Mouse (Mus musculus): ENCODE data around the gene Cldn14. TPM values are rescaled to one million over a fixed set of nuclear protein-coding genes. Genes with fewer than 3 reads are reported as not detected.

The Cldn14 gene
- polyA plus RNA-seq, 1 experiment from 2014 or later, result 0.61 TPM

GRCm38 (mm10) chr16:93913881-93914576, 94.6 kb downstream of the Cldn14 start:
- H3K4me3 ChIP-seq (ENCODE audit: low read length), result no peak overlapping the region
- no peaks in the 10 kb centered on the region for H3K27me3 ChIP-seq (replicated peaks; ENCODE audit: control insufficient read depth, insufficient read depth, low read length)
- no peak overlapping the region for H3K27ac ChIP-seq (ENCODE audit: low read length)
- H3K36me3 ChIP-seq (ENCODE audit: control insufficient read depth, insufficient read depth, low read length), result no peaks in the 10 kb centered on the region
- H3K9me3 ChIP-seq (ENCODE audit: control insufficient read depth, low read length), result no peaks in the 10 kb centered on the region
- peaks cover 9% of the 10 kb centered on the region; the same call in 1 of the 2 replicates for H3K4me1 ChIP-seq (ENCODE audit: control insufficient read depth, insufficient read depth, low read length)
- no peak overlapping the region for H3K4me2 ChIP-seq (ENCODE audit: low read depth, low read length)
- H3K9ac ChIP-seq (ENCODE audit: low read depth, low read length), result no peak overlapping the region
- WGBS, result 74% methylated on average over 10 of the region's 10 CpGs
- no peak for ATAC-seq

DNA sequence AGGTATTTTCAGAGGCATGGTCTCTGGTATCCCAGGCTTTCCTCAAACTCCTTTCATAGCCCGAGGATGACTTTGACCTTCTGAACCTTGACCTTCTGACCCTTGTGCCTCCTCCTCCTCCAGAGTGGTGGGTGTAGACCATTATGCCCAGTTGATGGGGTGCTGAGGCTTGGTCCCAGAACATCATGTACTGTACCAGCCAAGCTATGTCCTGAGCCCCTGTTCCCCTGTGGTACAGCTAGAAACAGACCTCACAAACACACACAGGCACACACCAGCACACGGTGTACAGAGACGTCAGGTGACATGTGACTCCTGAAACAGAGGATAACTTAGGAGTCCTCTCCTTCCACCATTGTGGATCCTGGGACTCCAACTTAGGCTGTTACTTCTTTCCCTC, 95.8 kb downstream of the Cldn14 start:
- ATAC-seq, result no peak
- no peak overlapping the region for H3K4me3 ChIP-seq (ENCODE audit: low read length)
- H3K36me3 ChIP-seq (ENCODE audit: control insufficient read depth, insufficient read depth, low read length), result no peaks in the 10 kb centered on the region
- no peak overlapping the region for H3K4me2 ChIP-seq (ENCODE audit: low read depth, low read length)
- H3K9me3 ChIP-seq (ENCODE audit: control insufficient read depth, low read length), result no peaks in the 10 kb centered on the region
- H3K9ac ChIP-seq (ENCODE audit: low read depth, low read length), result no peak overlapping the region
- peaks cover 9% of the 10 kb centered on the region; the same call in 1 of the 2 replicates for H3K4me1 ChIP-seq (ENCODE audit: control insufficient read depth, insufficient read depth, low read length)
- H3K27me3 ChIP-seq (replicated peaks; ENCODE audit: control insufficient read depth, insufficient read depth, low read length), result no peaks in the 10 kb centered on the region
- WGBS, result 55% methylated on average over 3 of the region's 3 CpGs
- no peak overlapping the region for H3K27ac ChIP-seq (ENCODE audit: low read length)

- 36% methylated on average over 5 of the region's 5 CpGs for WGBS
- Histone ChIP-seq H3K27ac (ENCODE audit: low read length) (no peak overlapping the region), H3K36me3 (ENCODE audit: control insufficient read depth, insufficient read depth, low read length) (no peaks in the 10 kb centered on the region), H3K9ac (ENCODE audit: low read depth, low read length) (no peak overlapping the region), H3K27me3 (replicated peaks; ENCODE audit: control insufficient read depth, insufficient read depth, low read length) (no peaks in the 10 kb centered on the region), H3K4me3 (ENCODE audit: low read length) (no peak overlapping the region), H3K4me2 (ENCODE audit: low read depth, low read length) (no peak overlapping the region), H3K4me1 (ENCODE audit: control insufficient read depth, insufficient read depth, low read length) (peaks cover 9% of the 10 kb centered on the region; the same call in 1 of the 2 replicates), H3K9me3 (ENCODE audit: control insufficient read depth, low read length) (no peaks in the 10 kb centered on the region)
- ATAC-seq, result 0 out of 2 replicates have a peak, but pooled peaks have one; percentile 27
Measured at GRCm38 (mm10) chr16:93912158-93912557, 96.5 kb downstream of the Cldn14 start.

GRCm38 (mm10) chr16:93910735-93911665, 97.6 kb downstream of the Cldn14 start:
- Histone ChIP-seq H3K9me3 (ENCODE audit: control insufficient read depth, low read length) (no peaks in the 10 kb centered on the region), H3K9ac (ENCODE audit: low read depth, low read length) (no peak overlapping the region), H3K36me3 (ENCODE audit: control insufficient read depth, insufficient read depth, low read length) (no peaks in the 10 kb centered on the region), H3K4me1 (ENCODE audit: control insufficient read depth, insufficient read depth, low read length) (peaks cover 11% of the 10 kb centered on the region; the same call in 1 of the 2 replicates), H3K4me3 (ENCODE audit: low read length) (0 out of 2 replicates have a peak overlapping the region, but pooled peaks have one; percentile 2), H3K27ac (ENCODE audit: low read length) (no peak overlapping the region), H3K27me3 (replicated peaks; ENCODE audit: control insufficient read depth, insufficient read depth, low read length) (no peaks in the 10 kb centered on the region), H3K4me2 (ENCODE audit: low read depth, low read length) (peak overlapping the region; percentile 35)
- peak; percentile 32; the same call in 1 of the 2 replicates for ATAC-seq
- 51% methylated on average over 28 of the region's 28 CpGs for WGBS

DNA sequence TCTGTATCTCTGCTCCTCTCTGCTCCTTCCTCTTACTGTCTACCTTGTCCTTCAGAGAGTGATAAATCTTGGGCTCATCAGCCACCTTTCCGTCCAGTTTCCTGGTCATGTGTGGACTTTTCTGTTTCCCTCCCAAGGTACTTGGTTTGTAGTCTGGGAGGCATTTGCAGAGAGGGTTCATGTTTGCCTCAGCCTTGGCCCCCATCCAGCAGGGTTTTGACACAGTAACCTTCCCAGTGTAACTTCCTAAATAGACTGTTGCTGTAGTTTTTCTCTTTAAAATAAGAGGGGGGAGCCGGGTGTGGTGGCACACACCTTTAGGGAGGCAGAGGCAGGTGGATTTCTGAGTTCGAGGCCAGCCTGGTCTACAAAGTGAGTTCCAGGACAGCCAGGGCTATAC, 98.7 kb downstream of the Cldn14 start:
- no peaks in the 10 kb centered on the region for H3K9me3 ChIP-seq (ENCODE audit: control insufficient read depth, low read length)
- 0 out of 2 replicates have a peak, but pooled peaks cover 3% of the 10 kb centered on the region for H3K36me3 ChIP-seq (ENCODE audit: control insufficient read depth, insufficient read depth, low read length)
- no peaks in the 10 kb centered on the region for H3K27me3 ChIP-seq (replicated peaks; ENCODE audit: control insufficient read depth, insufficient read depth, low read length)
- 86% methylated on average over 3 of the region's 3 CpGs for WGBS
- H3K4me1 ChIP-seq (ENCODE audit: control insufficient read depth, insufficient read depth, low read length), result peaks cover 11% of the 10 kb centered on the region; the same call in 1 of the 2 replicates
- H3K4me2 ChIP-seq (ENCODE audit: low read depth, low read length), result no peak overlapping the region
- no peak overlapping the region for H3K9ac ChIP-seq (ENCODE audit: low read depth, low read length)
- ATAC-seq, result no peak
- no peak overlapping the region for H3K27ac ChIP-seq (ENCODE audit: low read length)
- no peak overlapping the region for H3K4me3 ChIP-seq (ENCODE audit: low read length)

- no peak overlapping the region for H3K4me2 ChIP-seq (ENCODE audit: low read depth, low read length)
- H3K4me1 ChIP-seq (ENCODE audit: control insufficient read depth, insufficient read depth, low read length), result peaks cover 11% of the 10 kb centered on the region; the same call in 1 of the 2 replicates
- ATAC-seq, result no peak
- H3K36me3 ChIP-seq (ENCODE audit: control insufficient read depth, insufficient read depth, low read length), result 0 out of 2 replicates have a peak, but pooled peaks cover 3% of the 10 kb centered on the region
- no peak overlapping the region for H3K4me3 ChIP-seq (ENCODE audit: low read length)
- no peak overlapping the region for H3K9ac ChIP-seq (ENCODE audit: low read depth, low read length)
- no peaks in the 10 kb centered on the region for H3K9me3 ChIP-seq (ENCODE audit: control insufficient read depth, low read length)
- no peak overlapping the region for H3K27ac ChIP-seq (ENCODE audit: low read length)
- WGBS, result 87% methylated on average over 8 of the region's 8 CpGs
- H3K27me3 ChIP-seq (replicated peaks; ENCODE audit: control insufficient read depth, insufficient read depth, low read length), result no peaks in the 10 kb centered on the region
Measured at GRCm38 (mm10) chr16:93908196-93908595, 100.4 kb downstream of the Cldn14 start.

DNA sequence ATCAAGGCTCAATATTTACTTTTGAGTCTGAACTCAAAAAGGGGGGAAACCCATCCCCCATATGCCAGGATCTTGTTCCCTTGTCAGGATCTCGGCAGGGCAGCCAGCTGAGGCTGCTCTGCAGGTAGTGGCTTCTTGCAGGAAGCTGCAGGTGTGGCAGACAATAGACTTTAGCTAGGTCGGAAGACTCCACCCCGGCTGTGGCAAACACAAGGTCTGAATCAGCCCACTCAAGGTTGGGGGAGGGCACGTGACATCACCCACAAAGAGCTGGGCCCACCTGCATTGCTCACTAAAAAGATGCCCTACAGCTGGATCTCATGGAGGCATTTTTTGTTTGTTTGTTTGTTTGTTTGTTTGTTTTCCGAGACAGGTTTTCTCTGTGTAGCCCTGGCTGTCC, 100.9 kb downstream of the Cldn14 start:
- Histone ChIP-seq H3K9me3 (ENCODE audit: control insufficient read depth, low read length) (no peaks in the 10 kb centered on the region), H3K4me1 (ENCODE audit: control insufficient read depth, insufficient read depth, low read length) (peaks cover 11% of the 10 kb centered on the region; the same call in 1 of the 2 replicates), H3K36me3 (ENCODE audit: control insufficient read depth, insufficient read depth, low read length) (0 out of 2 replicates have a peak, but pooled peaks cover 3% of the 10 kb centered on the region), H3K4me2 (ENCODE audit: low read depth, low read length) (no peak overlapping the region), H3K4me3 (ENCODE audit: low read length) (no peak overlapping the region), H3K27ac (ENCODE audit: low read length) (no peak overlapping the region), H3K27me3 (replicated peaks; ENCODE audit: control insufficient read depth, insufficient read depth, low read length) (no peaks in the 10 kb centered on the region), H3K9ac (ENCODE audit: low read depth, low read length) (no peak overlapping the region)
- 75% methylated on average over 5 of the region's 5 CpGs for WGBS
- ATAC-seq, result no peak

GRCm38 (mm10) chr16:93906156-93907014, 102.3 kb downstream of the Cldn14 start:
- no peak overlapping the region; the same call in 1 of the 2 replicates for H3K27ac ChIP-seq (ENCODE audit: low read length)

More at GRCm38 (mm10) chr16:93906156-93907014, 102.3 kb downstream of the Cldn14 start:
- H3K9ac ChIP-seq (ENCODE audit: low read depth, low read length), result no peak overlapping the region
- H3K36me3 ChIP-seq (ENCODE audit: control insufficient read depth, insufficient read depth, low read length), result 0 out of 2 replicates have a peak, but pooled peaks cover 4% of the 10 kb centered on the region
- no peaks in the 10 kb centered on the region for H3K9me3 ChIP-seq (ENCODE audit: control insufficient read depth, low read length)
- H3K4me1 ChIP-seq (ENCODE audit: control insufficient read depth, insufficient read depth, low read length), result peaks cover 8% of the 10 kb centered on the region; the same call in 1 of the 2 replicates
- H3K4me3 ChIP-seq (ENCODE audit: low read length), result no peak overlapping the region
- no peaks in the 10 kb centered on the region for H3K27me3 ChIP-seq (replicated peaks; ENCODE audit: control insufficient read depth, insufficient read depth, low read length)
- no peak overlapping the region for H3K4me2 ChIP-seq (ENCODE audit: low read depth, low read length)
- peak; percentile 52 for ATAC-seq
- 56% methylated on average over 11 of the region's 11 CpGs for WGBS

Data from intestine, embryonic 16.5 days (tissue).